12 mouse cellular contexts compared by ENCODE assay signal in the genomic region with DNA sequence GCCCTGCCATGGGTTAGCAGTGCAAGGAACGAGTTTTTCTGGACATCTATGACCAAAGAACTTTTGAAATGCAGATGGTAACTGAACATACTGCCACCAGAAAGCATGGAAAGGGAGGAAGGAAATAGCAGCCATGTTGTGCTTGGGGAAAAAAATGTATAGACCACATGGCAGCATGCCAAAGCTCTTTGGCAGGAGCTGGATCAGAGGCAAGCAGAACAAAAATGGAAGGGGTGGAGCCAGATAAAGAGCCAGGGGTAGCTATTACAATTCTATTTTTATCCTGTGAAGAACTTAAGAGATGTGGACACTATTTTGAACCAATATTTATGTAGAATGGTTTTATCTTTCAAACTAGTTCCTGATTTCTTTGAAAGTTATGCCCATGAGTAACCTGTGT.
A peak's percentile ranks its signal among the peaks of the same experiment; 100 is the strongest.
DNase-seq lines count a peak whose midpoint lies in the region; ATAC-seq lines count a peak whose summit lies in the region.
"Had no signal": no experiment of that assay in that cellular context is flagged by ENCODE, and none has a peak within 500 bp of the region (broad histone marks: within the 10 kb centered on the region; RNA-seq: fewer than 3 reads in every experiment).

No protein-coding gene starts in this region.

- no peaks in the 10 kb centered on the region for H3K27me3 ChIP-seq in embryonic facial prominence, embryonic 13.5 days

- H3K4me1 ChIP-seq in embryonic facial prominence, embryonic 13.5 days, result peaks cover 21% of the 10 kb centered on the region

- peak; percentile 23 to 50 for DNase-seq in cerebellum, postnatal 10 days
- no peak for DNase-seq in cerebellum, adult 18-20 months
- peak; percentile 49 for DNase-seq in left cerebral cortex, postnatal 4 days
- no peak for DNase-seq in left cerebral cortex, adult 18-20 months (ENCODE audit: low spot score in 2 of 2)
- no peak for DNase-seq in adrenal gland, adult (ENCODE audit: inconsistent age in 2 of 2, low spot score in 1 of 2)
- no peak for DNase-seq in frontal cortex, postnatal 10 days (ENCODE audit: low spot score in 2 of 2)
- DNase-seq: adrenal gland, postnatal 25 days; kidney, adult 2 months; layer of hippocampus, postnatal 36 days had no signal

- 0 out of 2 replicates have a peak, but pooled peaks have one; percentile 48 for ATAC-seq in embryonic facial prominence, embryonic 13.5 days (ENCODE audit: insufficient number of reproducible peaks, insufficient read depth, low FRiP score, low TSS enrichment, low read depth)
- ATAC-seq in hematopoietic stem cell, adult 5-6 weeks (replicated peaks in 1 of 2; ENCODE audit: insufficient read depth in 1 of 2, low FRiP score in 2 of 2, low TSS enrichment in 1 of 2, low read depth in 1 of 2, poor library complexity in 2 of 2, severe bottlenecking in 2 of 2), result peak; percentile 4 to 17; a peak in 1 of 4 replicates

- H3K9ac ChIP-seq in embryonic facial prominence, embryonic 13.5 days, result no peak overlapping the region

- H3K27ac ChIP-seq in embryonic facial prominence, embryonic 13.5 days, result peak overlapping the region; percentile 69; the same call in 1 of the 2 replicates

- peaks cover 13% of the 10 kb centered on the region for H3K36me3 ChIP-seq in embryonic facial prominence, embryonic 13.5 days
- H3K36me3 ChIP-seq: G1E had no signal

- no peak overlapping the region for H3K4me3 ChIP-seq in embryonic facial prominence, embryonic 13.5 days

- intact Hi-C loops in left cerebral cortex, postnatal 4 days (cut with DNase I), result no loop called here

- H3K9me3 ChIP-seq in embryonic facial prominence, embryonic 13.5 days, result no peaks in the 10 kb centered on the region
- H3K9me3 ChIP-seq: G1E had no signal

- H3K4me2 ChIP-seq in embryonic facial prominence, embryonic 13.5 days, result no peak overlapping the region

- WGBS in embryonic facial prominence, embryonic 13.5 days, result 40% methylated on average over 1 of the region's 1 CpGs

Comparison
In these comparisons a context has a peak if more than half of its experiments do, and no peak if none do; other contexts are left out.
1. DNase-seq: peak in cerebellum, postnatal 10 days (2 of 2) and left cerebral cortex, postnatal 4 days (single experiment); none in cerebellum, adult 18-20 months (0 of 2), left cerebral cortex, adult 18-20 months (0 of 2), adrenal gland, adult (0 of 2) and frontal cortex, postnatal 10 days (0 of 2).